Mouse (Mus musculus) thymus, postnatal 0 days (tissue): ENCODE results near the gene Lsr. TPM values are rescaled to one million over a fixed set of nuclear protein-coding genes. Genes with fewer than 3 reads are reported as not detected.

Source experiments
- DNase-seq: peaks from one replicate; pipeline ENCODE4 v3.0.0-alpha.2; 2015; ENCODE audit warnings: low spot score
- polyA plus RNA-seq: library from polyadenylated mRNA; unstranded; fragments of >200 nt; fragmentation: Nextera tagmentation; extraction: Ambion mirVana; gene quantifications from 2 replicates; pipeline ENCODE4 v1.2.1, GENCODE M21; 2015

Gene Lsr
- polyA plus RNA-seq: 12.7 and 13.8 TPM in 2 replicates

DNA sequence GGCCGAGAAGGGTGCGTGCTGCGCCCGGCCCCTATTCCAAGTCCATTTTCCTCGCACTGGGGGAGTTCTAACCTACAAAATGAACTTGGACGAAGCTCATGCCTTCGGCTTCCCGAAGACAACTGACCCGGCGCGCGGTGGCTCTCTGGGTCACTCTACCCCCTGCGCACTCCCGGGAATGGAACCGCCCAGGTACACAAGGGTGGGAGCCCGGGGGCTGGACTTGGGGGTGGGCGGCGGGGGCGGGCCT, at the start of gene Lsr:
Lsr (minus strand) TSS at position 214 of the 250 bp plus-strand sequence.
- no peak for DNase-seq

DNA sequence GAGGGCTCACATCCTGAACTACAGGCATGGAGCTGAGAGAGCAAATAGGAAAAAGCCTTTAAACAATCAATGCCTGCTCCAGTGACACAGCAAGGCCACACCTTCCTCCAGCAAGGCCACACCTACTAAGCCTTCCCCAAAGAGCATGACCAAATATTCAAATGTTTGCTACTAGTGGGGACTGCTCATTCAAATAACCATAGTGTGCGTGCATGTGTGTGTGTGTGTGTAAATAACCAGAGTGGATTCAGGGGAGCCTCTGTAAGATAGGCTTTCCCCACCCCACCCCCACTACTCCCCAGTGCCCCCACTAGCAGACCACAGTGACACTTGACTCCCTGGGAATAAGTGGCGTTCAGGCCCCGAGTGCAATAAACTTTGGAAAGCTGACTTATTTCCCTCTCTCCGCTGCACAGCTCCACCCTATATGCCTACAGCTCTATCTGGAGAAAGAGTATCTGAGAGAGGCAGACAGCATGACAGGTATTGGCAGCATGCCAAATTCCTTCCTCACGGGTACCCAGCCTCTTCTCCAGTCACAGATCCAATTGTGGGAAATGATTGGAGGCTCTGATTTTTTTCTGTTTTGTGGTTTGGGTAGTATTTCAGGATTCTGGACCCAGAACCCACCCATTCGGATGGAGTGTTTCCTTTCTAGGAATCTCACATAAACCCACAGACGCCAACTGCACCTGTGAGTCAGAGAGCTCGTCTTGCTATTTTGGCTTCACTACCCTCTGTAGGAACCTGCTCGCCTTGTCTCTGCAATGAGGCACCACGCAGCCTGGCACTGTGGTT, 44.0 kb upstream of the Lsr start:
- DNase-seq: no peak

GRCm38 (mm10) chr7:31012971-31013370, 39.7 kb upstream of the Lsr start:
- no peak for DNase-seq

DNA sequence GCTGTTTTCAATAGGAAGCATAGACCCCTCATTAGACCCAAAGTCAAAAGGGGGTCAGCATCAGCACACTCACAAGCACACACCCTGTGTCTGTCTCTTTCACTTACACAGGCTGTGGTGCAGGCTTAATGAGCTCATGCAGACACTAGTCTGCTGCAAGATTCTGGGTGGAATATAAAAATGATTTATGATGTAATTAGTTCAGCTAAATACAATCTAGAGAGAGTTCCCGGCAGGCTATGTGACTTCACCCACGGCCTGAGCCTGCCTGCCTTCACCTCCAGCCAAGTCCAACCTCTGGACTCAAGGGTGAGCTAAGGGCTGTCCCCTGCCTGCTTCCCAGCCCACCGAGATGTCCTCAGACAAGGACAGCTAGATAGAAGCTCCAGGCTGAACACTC, 35.6 kb upstream of the Lsr start:
- DNase-seq: no peak

DNA sequence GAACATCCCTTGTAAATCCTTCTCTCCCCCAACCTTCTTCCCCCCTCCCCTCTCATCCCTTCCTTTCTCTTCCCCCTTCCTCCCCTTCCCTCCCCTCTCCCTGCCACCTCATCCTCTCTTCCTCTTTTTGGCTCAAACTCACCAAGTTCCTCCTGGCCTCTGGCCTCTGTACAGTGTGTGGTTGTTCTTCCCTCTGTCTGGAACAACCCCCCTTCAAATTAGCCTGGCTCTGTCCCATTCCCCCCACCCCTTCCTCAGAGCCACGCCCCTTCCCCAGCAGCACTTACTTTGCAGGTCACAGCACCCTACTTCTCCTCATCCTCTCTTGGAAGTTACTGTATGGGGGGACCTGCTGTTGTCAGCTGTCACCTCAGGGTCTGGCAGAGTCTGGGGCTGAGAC, 34.9 kb upstream of the Lsr start:
- no peak for DNase-seq

DNA sequence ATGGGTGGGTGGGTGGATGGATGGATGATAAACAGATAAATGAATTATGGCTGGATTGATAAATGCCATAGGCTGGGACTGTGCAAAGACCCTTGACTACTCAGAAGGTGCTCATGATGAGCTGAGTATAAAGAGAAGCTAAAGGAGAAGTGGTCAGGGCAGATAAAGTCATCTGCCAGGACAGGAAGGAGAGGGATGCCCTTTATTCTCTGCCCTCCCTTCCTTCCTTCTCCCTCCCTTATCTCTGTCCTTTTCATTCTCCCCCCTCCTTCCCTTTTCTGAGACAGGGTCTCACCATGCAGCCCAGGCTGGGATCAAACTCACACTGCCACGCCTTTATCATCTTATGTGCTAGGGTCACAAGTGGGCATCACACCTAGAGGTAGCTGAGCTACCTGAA, 34.5 kb upstream of the Lsr start:
- no peak for DNase-seq

- peak; percentile 56 for DNase-seq
These were observed 29.4 kb upstream of the Lsr start for GRCm38 (mm10) chr7:31002650-31003049.

DNA sequence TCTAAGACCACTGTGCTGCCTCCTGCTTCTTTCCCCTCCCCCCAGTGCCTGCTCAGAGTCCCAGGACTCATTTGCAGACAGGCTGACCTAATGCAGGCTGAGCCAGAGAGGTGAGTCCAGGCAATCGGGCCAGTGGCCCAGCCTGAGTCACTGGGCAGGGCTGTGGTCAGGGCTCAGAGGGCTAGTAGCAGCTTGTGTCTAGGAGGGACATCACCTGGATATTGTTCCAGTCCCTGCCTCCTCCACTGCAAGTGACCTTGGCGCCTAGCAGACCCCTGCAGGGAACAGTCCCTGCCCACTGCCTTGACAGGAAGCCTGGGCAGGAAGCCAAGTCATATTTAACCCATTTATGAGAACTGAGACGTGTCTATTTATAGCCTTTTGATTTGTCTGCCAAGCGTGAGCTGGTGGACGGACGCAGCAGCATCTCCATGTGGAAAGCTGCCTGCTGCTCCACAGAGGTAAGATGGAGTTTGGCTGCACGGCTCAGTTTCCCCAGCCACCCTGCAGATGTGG, 27.3 kb upstream of the Lsr start:
- DNase-seq: peak; percentile 22

GRCm38 (mm10) chr7:30996491-30996890, 23.2 kb upstream of the Lsr start:
- DNase-seq: no peak

DNA sequence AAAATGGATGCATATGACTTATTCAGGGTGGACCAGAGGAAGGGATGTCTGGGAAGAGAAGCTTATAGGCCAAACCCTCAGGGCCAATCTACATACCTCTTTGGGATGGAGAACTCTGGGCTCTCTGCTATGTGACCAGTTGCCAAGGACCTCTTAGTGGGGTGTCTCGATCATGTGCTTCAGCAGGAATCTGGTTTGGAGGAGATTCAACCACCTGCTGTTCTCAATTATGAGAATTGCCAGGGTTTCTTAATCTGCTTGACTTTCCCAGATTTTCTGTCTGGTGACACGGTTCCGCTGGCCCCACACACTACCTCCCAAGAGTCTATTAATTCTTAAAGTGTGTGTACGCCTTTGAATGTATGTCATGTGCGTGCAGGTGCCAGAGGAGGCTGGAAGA, 20.7 kb upstream of the Lsr start:
- DNase-seq: no peak

DNA sequence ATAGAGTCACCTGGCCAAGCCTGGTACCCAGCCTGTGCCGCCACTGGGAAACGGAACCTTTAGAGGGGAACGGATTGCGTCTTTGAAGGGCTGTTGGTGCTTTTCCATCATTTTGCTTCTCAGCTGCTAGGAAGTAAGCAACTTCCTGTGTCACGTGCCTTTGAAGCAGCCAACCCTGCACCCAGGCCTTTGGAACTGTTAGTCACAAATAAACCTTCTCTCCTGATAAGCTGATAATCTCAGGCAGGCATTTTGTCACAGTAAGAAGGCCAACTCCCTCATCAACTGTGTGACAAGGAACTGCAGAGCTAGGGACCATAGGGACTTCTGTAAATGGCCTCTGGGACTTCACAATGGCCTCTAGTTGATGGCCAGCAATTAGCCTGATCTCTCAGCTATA, 18.9 kb upstream of the Lsr start:
- DNase-seq: no peak

DNA sequence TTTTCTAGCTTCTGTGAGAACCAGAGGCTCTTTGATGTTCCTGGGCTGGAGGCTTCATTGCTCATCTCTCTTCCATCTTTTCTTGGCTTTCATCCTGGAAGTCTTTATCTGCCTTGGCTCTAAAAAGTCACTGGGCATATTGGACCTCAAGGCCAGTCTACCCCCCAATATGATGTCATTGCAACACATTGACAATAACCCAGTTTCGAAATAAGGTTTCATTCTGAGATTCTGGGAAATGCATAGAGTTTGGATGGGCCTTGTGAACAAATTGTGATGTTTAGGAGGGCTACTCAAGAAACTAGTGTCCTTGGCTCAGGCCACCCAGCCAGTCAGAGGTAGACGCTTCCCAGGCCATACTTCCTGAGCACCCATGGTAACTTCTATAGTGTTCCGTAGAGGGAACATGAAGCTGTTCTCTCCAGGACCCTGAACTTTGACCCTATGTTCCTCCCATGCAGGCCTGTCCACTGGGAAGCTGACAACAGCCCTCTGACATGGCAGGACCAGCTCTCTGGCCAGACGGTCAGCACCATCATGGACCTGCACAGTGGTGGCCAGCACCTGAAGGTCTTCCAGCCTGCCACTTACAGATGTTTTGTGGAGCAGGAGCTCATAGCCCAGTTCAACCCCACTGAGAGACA, 15.4 kb upstream of the Lsr start:
- DNase-seq: no peak

DNA sequence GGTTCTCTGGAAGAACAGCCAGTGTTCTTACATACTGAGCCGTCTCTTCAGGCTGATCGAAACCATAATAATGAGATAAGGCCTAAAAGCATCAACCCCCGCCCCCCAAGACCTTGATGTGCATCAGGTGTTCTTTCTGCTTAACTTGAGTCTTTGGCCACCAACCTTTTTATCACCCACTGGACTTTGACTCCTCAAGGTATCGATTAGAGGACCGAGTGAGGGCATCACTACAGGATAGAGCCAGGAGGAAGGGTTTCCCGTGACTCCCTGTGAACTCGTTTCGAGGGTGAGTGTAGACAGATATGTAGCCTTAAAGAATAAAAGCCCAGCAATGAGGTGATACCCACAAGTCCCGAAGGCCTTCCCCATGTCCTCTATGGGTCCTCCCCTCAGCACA, 12.1 kb upstream of the Lsr start:
- no peak for DNase-seq

GRCm38 (mm10) chr7:30981703-30982102, 8.4 kb upstream of the Lsr start:
- DNase-seq: no peak

- peak; percentile 90 for DNase-seq
These were observed 431 bp upstream of the Lsr start, which contains the start of gene Fam187b for GRCm38 (mm10) chr7:30973501-30974289. TSS of gene Fam187b (plus strand) at chr7:30973790.

GRCm38 (mm10) chr7:30972426-30973250, 626 bp downstream of the Lsr start:
- no peak for DNase-seq

GRCm38 (mm10) chr7:30971901-30972300, 1.4 kb downstream of the Lsr start:
- DNase-seq: no peak

DNA sequence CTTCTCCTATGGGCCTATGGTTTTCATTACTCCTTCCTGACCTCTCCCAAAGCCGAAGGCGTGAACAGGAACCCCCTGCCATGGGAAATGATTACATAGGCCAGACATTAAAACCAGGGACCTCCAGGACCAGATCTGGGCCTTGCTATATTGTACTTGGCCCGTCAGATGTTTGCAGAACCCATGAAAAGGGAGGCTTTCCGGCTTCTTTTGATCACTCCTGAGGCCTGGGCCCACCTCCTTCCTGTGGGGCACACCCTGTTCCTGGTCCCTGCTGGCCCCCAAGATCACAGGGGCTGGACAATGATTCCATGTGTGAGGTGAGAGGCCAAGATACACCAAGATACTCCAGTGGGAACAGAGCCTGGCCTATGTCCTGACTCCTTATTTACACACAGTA, 4.1 kb downstream of the Lsr start:
- no peak for DNase-seq

GRCm38 (mm10) chr7:30968611-30969010, 4.7 kb downstream of the Lsr start:
- no peak for DNase-seq

- DNase-seq: peak; percentile 53
These were observed 6.6 kb downstream of the Lsr start for GRCm38 (mm10) chr7:30966657-30967056.

- no peak for DNase-seq
These were observed 7.6 kb downstream of the Lsr start for GRCm38 (mm10) chr7:30965677-30966076.
